Mouse (Mus musculus) kidney, embryonic 15.5 days (tissue): ENCODE results near the gene Foxj3. TPM values are rescaled to one million over a fixed set of nuclear protein-coding genes. Genes with fewer than 3 reads are reported as not detected.
"Not testable (repeated sequence)": the region's sequence is repeated elsewhere in the genome, so short reads cannot be mapped to it uniquely, and the experiment has no call there.

ENCODE experiments used
- ATAC-seq: fragments of 200-750 bp; cut with Nextera tagmentation; replicated peaks from 2 replicates; pipeline ENCODE4 v1.8.0; 2017; ENCODE audit warnings: moderate TSS enrichment; ENCODE audit not compliant: low FRiP score
- H3K27ac ChIP-seq: fragments of 300-500 bp; sonication (generic); 2 replicates; pipeline ENCODE4 v1.5.1; 2015; ENCODE audit warnings: mild to moderate bottlenecking, inconsistent platforms
- H3K27me3 ChIP-seq: fragments of 300-500 bp; sonication (generic); 2 replicates; pipeline ENCODE4 v1.6.1; 2015; ENCODE audit warnings: inconsistent platforms
- H3K36me3 ChIP-seq: fragments of 300-500 bp; sonication (generic); 2 replicates; pipeline ENCODE4 v1.6.1; 2015; ENCODE audit warnings: inconsistent platforms
- H3K4me1 ChIP-seq: fragments of 300-500 bp; sonication (generic); 2 replicates; pipeline ENCODE4 v1.6.1; 2015; ENCODE audit warnings: inconsistent platforms
- H3K4me2 ChIP-seq: fragments of 300-500 bp; sonication (generic); 2 replicates; pipeline ENCODE4 v1.6.1; 2015; ENCODE audit warnings: moderate library complexity, mild to moderate bottlenecking, inconsistent platforms
- H3K4me3 ChIP-seq: fragments of 300-500 bp; sonication (generic); replicated peaks from 2 replicates; pipeline ENCODE4 v1.5.1; 2015; ENCODE audit warnings: mild to moderate bottlenecking, inconsistent platforms
- H3K9ac ChIP-seq: fragments of 300-500 bp; sonication (generic); 2 replicates; pipeline ENCODE4 v1.6.1; 2015; ENCODE audit warnings: mild to moderate bottlenecking, inconsistent platforms
- H3K9me3 ChIP-seq: fragments of 300-500 bp; sonication (generic); replicated peaks from 2 replicates; pipeline ENCODE4 v1.6.1; 2016; ENCODE audit warnings: inconsistent platforms
- WGBS: fragments of 180-500 bp; shearing (Covaris S2); methylation state at CpG from one replicate; pipeline ENCODE4 v1.1.7; 2015; ENCODE audit warnings: mixed read lengths; 5-methylcytosine and 5-hydroxymethylcytosine counted together
- polyA plus RNA-seq: library from polyadenylated mRNA; unstranded; fragments of >200 nt; fragmentation: Nextera tagmentation; extraction: Ambion mirVana; gene quantifications from 2 replicates; pipeline ENCODE4 v1.2.1, GENCODE M21; 2015

Foxj3 gene
- 24.2 and 25.7 TPM in 2 replicates for polyA plus RNA-seq

DNA sequence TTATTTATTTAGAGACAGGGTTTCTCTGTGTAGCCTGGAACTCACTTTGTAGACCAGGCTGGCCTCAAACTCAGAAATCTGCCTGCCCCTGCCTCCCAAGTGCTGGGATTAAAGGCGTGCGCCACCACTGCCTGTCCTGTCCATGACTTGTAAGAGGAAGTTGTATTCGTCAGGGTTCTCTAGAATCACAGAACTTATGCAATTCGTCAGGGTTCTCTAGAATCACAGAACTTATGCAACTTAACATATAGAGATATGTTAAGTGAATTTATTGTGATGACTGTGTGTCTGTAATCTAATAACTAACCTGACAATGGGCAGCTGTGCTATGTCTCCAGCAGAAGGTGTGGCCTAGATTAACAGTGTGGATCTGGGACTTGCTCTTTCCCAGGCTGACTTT is at the start of gene Foxj3:
Gene Foxj3, plus strand, starts transcription at position 390 of the 400 bp plus-strand sequence.
- ATAC-seq, H3K27ac ChIP-seq, H3K9me3 ChIP-seq, H3K4me2 ChIP-seq, H3K9ac ChIP-seq, H3K36me3 ChIP-seq, H3K27me3 ChIP-seq, H3K4me3 ChIP-seq: not testable (repeated sequence)
- H3K4me1 ChIP-seq = peaks cover 24% of the 10 kb centered on the region
- WGBS = 88% methylated on average over 4 of the region's 4 CpGs

GRCm38 (mm10) chr4:119489666-119490065 is 47.1 kb upstream of the Foxj3 start:
- Histone ChIP-seq H3K27ac (no peak overlapping the region), H3K36me3 (no peaks in the 10 kb centered on the region), H3K4me1 (peaks cover 5% of the 10 kb centered on the region; the same call in 1 of the 2 replicates), H3K9me3 (no peaks in the 10 kb centered on the region), H3K27me3 (peaks cover 24% of the 10 kb centered on the region), H3K4me2 (no peak overlapping the region), H3K9ac (no peak overlapping the region), H3K4me3 (no peak overlapping the region)
- WGBS = 93% methylated on average over 10 of the region's 10 CpGs
- no peak for ATAC-seq

- Histone ChIP-seq H3K4me3 (no peak overlapping the region), H3K27ac (no peak overlapping the region), H3K9ac (no peak overlapping the region), H3K4me1 (peaks cover 5% of the 10 kb centered on the region; the same call in 1 of the 2 replicates), H3K36me3 (no peaks in the 10 kb centered on the region), H3K9me3 (no peaks in the 10 kb centered on the region), H3K27me3 (peaks cover 24% of the 10 kb centered on the region), H3K4me2 (no peak overlapping the region)
- 74% methylated on average over 3 of the region's 3 CpGs for WGBS
- ATAC-seq = no peak
Measured at GRCm38 (mm10) chr4:119490806-119491205, 46.0 kb upstream of the Foxj3 start.

DNA sequence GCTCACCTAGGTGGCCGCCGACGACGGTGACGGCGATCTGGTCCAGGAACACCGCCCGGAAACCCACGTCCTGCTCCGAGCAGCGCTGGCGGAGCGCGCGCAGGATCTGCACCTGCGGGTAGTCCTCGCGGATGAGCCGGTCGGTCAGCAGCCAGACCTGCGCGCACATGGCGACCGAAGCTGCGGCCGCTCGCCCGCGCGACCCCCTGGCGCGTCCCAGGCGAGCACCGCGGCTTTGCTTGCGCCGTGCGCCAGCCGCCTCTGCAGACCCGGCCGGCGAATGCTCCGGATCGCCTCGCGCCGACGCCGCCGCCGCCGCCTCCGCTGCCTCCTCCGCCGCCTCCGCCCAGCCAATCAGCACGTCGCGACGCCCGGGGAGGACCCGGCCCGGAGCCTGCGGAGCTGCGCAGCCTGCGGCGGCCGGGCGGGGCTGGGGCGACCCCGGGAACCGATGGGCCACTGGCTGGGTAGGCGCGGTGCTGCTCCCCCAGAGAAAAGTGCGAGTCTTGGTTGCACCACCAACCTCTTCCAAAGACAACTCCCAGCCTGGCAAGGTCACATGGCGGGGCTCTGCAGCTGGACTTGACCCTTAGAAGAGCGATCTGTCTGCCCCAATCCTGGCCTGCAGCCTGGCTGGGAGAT is 44.4 kb upstream of the Foxj3 start, which contains the start of gene Rimkla:
Gene Rimkla, minus strand, starts transcription at position 338 of the 642 bp plus-strand sequence.
- Histone ChIP-seq H3K4me3 (peak within 1 kb of the TSS; percentile 59), H3K27ac (no peak within 1 kb of the TSS), H3K9me3 (no peaks in the 10 kb centered on the region), H3K4me1 (peaks cover 5% of the 10 kb centered on the region; the same call in 1 of the 2 replicates), H3K36me3 (no peaks in the 10 kb centered on the region), H3K4me2 (peak within 1 kb of the TSS; percentile 91), H3K27me3 (peaks cover 24% of the 10 kb centered on the region), H3K9ac (peak within 1 kb of the TSS; percentile 44)
- under 1% methylated on average over 77 of the region's 77 CpGs for WGBS
- ATAC-seq = peak; percentile 92

DNA sequence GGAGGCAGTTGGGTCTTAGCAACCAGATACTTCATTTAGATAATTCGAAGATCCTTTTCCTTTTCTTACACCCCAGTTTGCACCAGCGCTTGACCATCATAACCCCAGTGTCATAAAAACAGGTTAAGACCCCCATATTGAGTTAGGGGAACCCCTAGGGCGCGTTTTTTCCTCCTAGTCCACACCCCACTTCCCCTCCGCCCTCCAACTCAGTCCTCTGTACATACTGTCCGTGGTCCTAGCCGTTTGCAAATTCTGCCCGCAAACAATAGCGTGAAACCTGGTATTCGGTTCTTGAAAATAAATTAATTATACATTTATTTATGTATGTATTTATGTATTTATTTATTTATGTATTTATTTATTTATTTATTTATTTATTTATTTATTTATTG is 43.9 kb upstream of the Foxj3 start:
- Histone ChIP-seq H3K27ac (no peak overlapping the region), H3K27me3 (peaks cover 24% of the 10 kb centered on the region), H3K9me3 (no peaks in the 10 kb centered on the region), H3K36me3 (no peaks in the 10 kb centered on the region), H3K4me1 (peaks cover 5% of the 10 kb centered on the region; the same call in 1 of the 2 replicates), H3K4me3 (peak overlapping the region; percentile 59), H3K9ac (no peak overlapping the region), H3K4me2 (peak overlapping the region; percentile 91)
- WGBS = 34% methylated on average over 10 of the region's 10 CpGs
- ATAC-seq = peak; percentile 42; the same call in 1 of the 2 replicates

DNA sequence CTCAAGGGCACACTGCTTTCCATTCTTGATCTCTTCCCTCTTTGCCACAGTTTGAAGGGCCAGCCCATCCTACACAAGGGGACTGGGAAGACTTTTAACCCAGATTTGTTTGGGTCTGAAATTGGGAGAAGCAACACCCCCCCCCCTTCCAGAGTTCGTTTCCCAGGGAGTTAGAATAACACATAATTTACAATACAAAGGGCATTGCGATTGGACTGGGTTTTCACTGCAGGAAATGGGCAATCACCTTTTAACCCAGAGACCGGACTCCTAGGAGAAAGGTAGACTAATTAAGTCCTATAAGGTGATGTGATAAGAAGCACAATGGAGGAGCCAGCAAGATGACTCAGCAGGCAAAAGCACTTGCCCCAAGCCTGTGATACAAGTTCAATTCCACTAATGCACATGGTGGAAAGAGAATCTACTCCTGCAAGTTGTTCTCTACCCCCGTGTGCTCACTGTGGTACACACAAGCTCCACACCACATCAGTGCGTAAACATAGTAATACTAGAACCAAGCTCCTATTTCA is 38.4 kb upstream of the Foxj3 start:
- Histone ChIP-seq H3K4me2 (no peak overlapping the region), H3K4me3 (no peak overlapping the region), H3K27me3 (peaks cover 5% of the 10 kb centered on the region; the same call in 1 of the 2 replicates), H3K36me3 (no peaks in the 10 kb centered on the region), H3K4me1 (no peaks in the 10 kb centered on the region), H3K9ac (no peak overlapping the region), H3K27ac (no peak overlapping the region), H3K9me3 (no peaks in the 10 kb centered on the region)
- ATAC-seq = no peak
- whole genome bisulfite sequencing = 46% methylated on average over 5 of the region's 5 CpGs

DNA sequence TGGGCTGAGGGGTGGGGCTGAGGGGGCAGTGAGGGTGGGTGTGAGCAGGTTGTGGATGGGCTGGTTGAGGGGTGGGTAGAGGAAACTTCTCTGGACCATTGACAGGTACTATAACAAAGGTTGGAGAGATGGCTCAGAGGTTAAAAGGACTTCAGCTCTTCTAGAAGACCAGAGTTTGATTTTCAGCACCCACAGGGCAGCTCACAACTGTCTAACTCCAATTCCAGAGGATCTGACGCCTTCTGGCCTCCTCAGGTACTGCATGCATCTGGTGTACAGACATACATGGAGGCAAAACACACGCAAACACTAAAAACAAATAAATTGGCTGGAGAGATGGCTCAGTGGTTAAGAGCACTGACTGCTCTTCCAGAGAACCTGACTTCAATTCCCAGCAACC is 25.2 kb upstream of the Foxj3 start:
- no peak overlapping the region for H3K27ac ChIP-seq
- H3K27me3 ChIP-seq = no peaks in the 10 kb centered on the region
- ATAC-seq = no peak
- no peaks in the 10 kb centered on the region for H3K9me3 ChIP-seq
- no peak overlapping the region for H3K9ac ChIP-seq
- WGBS = 70% methylated on average over 2 of the region's 2 CpGs
- no peaks in the 10 kb centered on the region for H3K4me1 ChIP-seq
- no peaks in the 10 kb centered on the region for H3K36me3 ChIP-seq
- H3K4me3 ChIP-seq = no peak overlapping the region
- no peak overlapping the region for H3K4me2 ChIP-seq

GRCm38 (mm10) chr4:119512731-119513141 is 24.1 kb upstream of the Foxj3 start:
- H3K4me3 ChIP-seq = no peak overlapping the region
- no peak for ATAC-seq
- H3K4me2 ChIP-seq = no peak overlapping the region
- H3K9ac ChIP-seq = no peak overlapping the region
- no peaks in the 10 kb centered on the region for H3K9me3 ChIP-seq
- H3K4me1 ChIP-seq = no peaks in the 10 kb centered on the region
- H3K27me3 ChIP-seq = no peaks in the 10 kb centered on the region
- no peak overlapping the region for H3K27ac ChIP-seq
- whole genome bisulfite sequencing = 69% methylated on average over 3 of the region's 3 CpGs
- H3K36me3 ChIP-seq = no peaks in the 10 kb centered on the region

- no peak for ATAC-seq
- Histone ChIP-seq H3K27me3 (no peaks in the 10 kb centered on the region), H3K9me3 (no peaks in the 10 kb centered on the region), H3K4me1 (no peaks in the 10 kb centered on the region), H3K9ac (no peak overlapping the region), H3K4me2 (no peak overlapping the region), H3K36me3 (no peaks in the 10 kb centered on the region), H3K4me3 (no peak overlapping the region), H3K27ac (no peak overlapping the region)
- 82% methylated on average over 4 of the region's 4 CpGs for WGBS
Measured at GRCm38 (mm10) chr4:119523575-119523974, 13.2 kb upstream of the Foxj3 start.

DNA sequence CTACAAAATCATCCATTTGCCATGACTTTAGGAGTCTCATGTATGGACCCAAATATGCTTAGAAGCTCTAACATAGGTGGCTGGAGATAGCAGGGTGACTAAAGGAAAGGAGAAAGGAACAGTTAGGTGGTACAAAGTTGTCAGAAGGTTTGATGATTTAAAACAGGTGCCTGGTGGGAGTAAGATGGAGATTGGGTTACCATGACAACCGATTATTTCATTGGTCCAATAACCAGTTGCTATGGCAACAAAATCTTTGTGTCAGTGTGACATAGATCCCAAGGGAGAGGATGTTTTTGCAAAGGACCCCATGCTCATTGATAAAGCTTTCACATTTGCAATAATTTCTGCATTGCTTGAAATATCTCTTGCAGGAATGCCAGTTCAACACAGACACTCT is 12.8 kb upstream of the Foxj3 start:
- Histone ChIP-seq H3K9me3 (no peaks in the 10 kb centered on the region), H3K27ac (no peak overlapping the region), H3K36me3 (no peaks in the 10 kb centered on the region), H3K4me3 (no peak overlapping the region), H3K4me2 (no peak overlapping the region), H3K27me3 (no peaks in the 10 kb centered on the region), H3K4me1 (no peaks in the 10 kb centered on the region), H3K9ac (no peak overlapping the region)
- 61% methylated on average over 1 of the region's 1 CpGs for WGBS
- no peak for ATAC-seq

DNA sequence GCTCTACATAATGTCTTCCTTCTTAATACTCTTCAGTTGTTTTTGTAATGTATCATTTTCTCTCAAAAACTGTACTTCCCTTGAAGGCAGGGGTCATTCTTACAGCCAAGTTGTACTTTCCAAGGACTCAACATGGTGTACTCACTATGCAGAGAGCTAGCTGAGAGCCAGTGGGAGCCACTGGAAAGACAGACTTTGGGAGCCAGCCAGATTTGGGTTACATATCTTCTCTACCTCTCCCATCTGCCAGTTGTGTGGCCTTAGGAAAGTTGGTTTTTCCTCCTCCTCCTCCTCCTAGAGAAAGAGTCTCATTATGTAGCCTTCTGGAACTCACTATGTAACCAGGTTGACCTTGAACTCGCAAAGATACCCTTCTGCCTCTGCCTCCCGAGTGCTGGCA is 12.3 kb upstream of the Foxj3 start:
- Histone ChIP-seq H3K36me3 (no peaks in the 10 kb centered on the region), H3K4me3 (no peak overlapping the region), H3K27ac (no peak overlapping the region), H3K4me1 (no peaks in the 10 kb centered on the region), H3K4me2 (no peak overlapping the region), H3K27me3 (no peaks in the 10 kb centered on the region), H3K9ac (no peak overlapping the region), H3K9me3 (no peaks in the 10 kb centered on the region)
- 90% methylated on average over 2 of the region's 2 CpGs for WGBS
- no peak for ATAC-seq

GRCm38 (mm10) chr4:119526329-119526845 is 10.4 kb upstream of the Foxj3 start:
- no peaks in the 10 kb centered on the region for H3K36me3 ChIP-seq
- no peaks in the 10 kb centered on the region for H3K9me3 ChIP-seq
- H3K9ac ChIP-seq = no peak overlapping the region
- no peak for ATAC-seq
- H3K27ac ChIP-seq = no peak overlapping the region
- H3K4me3 ChIP-seq = no peak overlapping the region
- H3K27me3 ChIP-seq = no peaks in the 10 kb centered on the region
- no peak overlapping the region for H3K4me2 ChIP-seq
- H3K4me1 ChIP-seq = no peaks in the 10 kb centered on the region
